Mouse (Mus musculus) kidney, adult 2 months (tissue): ENCODE measurements around the gene Rab4a.

ENCODE experiments used
- CTCF ChIP-seq: fragments of 200-500 bp; conservative IDR thresholded peaks from 2 replicates; pipeline ENCODE4 v1.5.1; 2011; ENCODE audit warnings: low read depth, mild to moderate bottlenecking, control low read depth, low read length, moderate library complexity, mixed read lengths; ENCODE audit not compliant: insufficient read depth, insufficient read length
- POLR2A ChIP-seq: fragments of 200-500 bp; IDR thresholded peaks from one replicate; pipeline ENCODE4 v1.6.1; 2011; ENCODE audit warnings: low read depth, low read length, control low read depth

DNA sequence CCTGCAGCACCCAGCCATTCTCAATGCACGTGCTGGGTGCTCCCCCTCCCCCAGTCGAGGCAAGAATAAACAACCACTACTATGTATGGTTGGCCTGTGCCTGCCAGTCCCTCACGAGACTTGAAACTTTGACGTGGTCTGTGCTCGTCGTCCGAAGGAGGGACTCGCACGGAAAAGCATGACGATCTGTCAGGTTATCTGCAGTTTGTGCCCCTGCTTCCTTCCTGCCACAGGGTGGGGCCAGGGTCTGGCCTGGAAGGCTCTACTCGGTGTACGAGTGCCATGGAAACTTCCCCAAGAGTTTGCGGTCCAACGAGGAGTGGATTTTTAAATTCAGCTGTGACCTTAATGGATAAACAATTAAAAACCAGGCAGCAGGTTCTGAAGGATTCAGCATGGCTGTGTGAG lies 1.2 kb downstream of the Rab4a start:
- TF ChIP-seq CTCF (no peak), POLR2A (no peak)
